Mouse (Mus musculus) liver, adult 2 months (tissue): ENCODE results near the gene Tmcc3.

Source experiments
- CTCF ChIP-seq: fragments of 200-500 bp; IDR thresholded peaks from 2 replicates; pipeline ENCODE4 v1.5.1; 2011; ENCODE audit warnings: low read depth, low read length, control low read depth
- POLR2A ChIP-seq: fragments of 200-500 bp; IDR thresholded peaks from 2 replicates; pipeline ENCODE4 v1.6.1; 2011; ENCODE audit warnings: low read length, control low read depth; ENCODE audit not compliant: insufficient read depth; ENCODE audit errors: extremely low read depth

GRCm38 (mm10) chr10:94263211-94263610 is 48.5 kb upstream of the Tmcc3 start:
- TF ChIP-seq CTCF (no peak), POLR2A (no peak)
